Mouse (Mus musculus) lung, postnatal 0 days (tissue): ENCODE measurements at regions not wholly inside any gene's neighbourhood (a gene's known extent, or its start where the extent isn't known, plus 50 kb on each side); places are given as distances from the start of the nearest gene placed in this dataset.

Source experiments
- CTCF ChIP-seq: IDR thresholded peaks from 2 replicates; pipeline ENCODE4 v1.5.1; 2016; ENCODE audit warnings: antibody characterized with exemption, mild to moderate bottlenecking
- EP300 ChIP-seq: IDR thresholded peaks from 2 replicates; pipeline ENCODE4 v1.6.1; 2016; ENCODE audit warnings: antibody characterized with exemption, mild to moderate bottlenecking, control low read depth

GRCm38 (mm10) chr4:125186246-125186645 lies 58.6 kb upstream of the Zc3h12a start:
- TF ChIP-seq EP300 (no peak), CTCF (no peak)
